In genomic region chr6:77120510-77120909, GRCm38 (mm10) we compare ENCODE assay signal across 17 mouse cellular contexts.
DNase-seq lines count a peak whose midpoint lies in the region; ATAC-seq lines count a peak whose summit lies in the region.
"Had no signal": no experiment of that assay in that cellular context is flagged by ENCODE, and none has a peak within 500 bp of the region (broad histone marks: within the 10 kb centered on the region; RNA-seq: fewer than 3 reads in every experiment).

No protein-coding gene starts in this region.

- peak; percentile 20; the same call in 1 of the 2 replicates for ATAC-seq in forebrain, embryonic 12.5 days (ENCODE audit: low FRiP score)
- no peak for ATAC-seq in forebrain, embryonic 11.5 days (replicated peaks; ENCODE audit: low FRiP score)
- ATAC-seq: forebrain, embryonic 14.5 days; intestine, embryonic 16.5 days had no signal

- no peak overlapping the region for H3K27ac ChIP-seq in forebrain, embryonic 12.5 days
- H3K27ac ChIP-seq in forebrain, embryonic 11.5 days (ENCODE audit: low read depth, low read length) = no peak overlapping the region
- H3K27ac ChIP-seq: midbrain, embryonic 10.5 days had no signal

- H3K9ac ChIP-seq in forebrain, embryonic 12.5 days = no peak overlapping the region
- no peak overlapping the region for H3K9ac ChIP-seq in forebrain, embryonic 11.5 days (ENCODE audit: low read length)

- no peak for DNase-seq in forebrain, embryonic 11.5 days (ENCODE audit: low spot score)
- peak; percentile 10 for DNase-seq in left cerebral cortex, postnatal 4 days
- DNase-seq in left cerebral cortex, adult 8-10 months (ENCODE audit: low spot score in 2 of 2) = no peak
- peak; percentile 8 to 9 for DNase-seq in cerebellum, postnatal 25 days
- DNase-seq in retina, embryonic 14.5 days (ENCODE audit: low spot score) = peak; percentile 53
- DNase-seq in left cerebral cortex, postnatal 25 days (ENCODE audit: low spot score in 2 of 2) = no peak
- DNase-seq: adrenal gland, postnatal 25 days; B cell, adult 2 months; heart, postnatal 4 days; kidney, postnatal 25 days; layer of hippocampus, adult 9-11 months; lung, adult 18-20 months; lung, postnatal 36 days had no signal

- no peak overlapping the region for H3K4me3 ChIP-seq in forebrain, embryonic 12.5 days (replicated peaks)
- H3K4me3 ChIP-seq in forebrain, embryonic 11.5 days (ENCODE audit: low read depth, low read length) = no peak overlapping the region
- H3K4me3 ChIP-seq: midbrain, embryonic 10.5 days had no signal

- no peak overlapping the region for H3K4me2 ChIP-seq in forebrain, embryonic 12.5 days
- no peak overlapping the region for H3K4me2 ChIP-seq in forebrain, embryonic 11.5 days (ENCODE audit: low read depth, low read length, severe bottlenecking)

- H3K4me1 ChIP-seq in forebrain, embryonic 12.5 days = no peaks in the 10 kb centered on the region; the same call in 1 of the 2 replicates
- H3K4me1 ChIP-seq in forebrain, embryonic 11.5 days (replicated peaks; ENCODE audit: control insufficient read depth, insufficient read depth, low read length) = no peaks in the 10 kb centered on the region

- intact Hi-C loops in left cerebral cortex, postnatal 4 days (cut with DNase I) = no loop called here
- intact Hi-C loops in left cerebral cortex, postnatal 25 days (cut with DNase I) = no loop called here

- H3K36me3 ChIP-seq in forebrain, embryonic 12.5 days (replicated peaks) = no peaks in the 10 kb centered on the region
- no peaks in the 10 kb centered on the region for H3K36me3 ChIP-seq in forebrain, embryonic 11.5 days (ENCODE audit: control insufficient read depth, insufficient read depth, low read length)
- H3K36me3 ChIP-seq: midbrain, embryonic 10.5 days had no signal

- no peaks in the 10 kb centered on the region for H3K27me3 ChIP-seq in forebrain, embryonic 12.5 days
- no peaks in the 10 kb centered on the region for H3K27me3 ChIP-seq in forebrain, embryonic 11.5 days (ENCODE audit: control insufficient read depth, insufficient read depth, low read length)

- WGBS in forebrain, embryonic 12.5 days = 53% methylated on average over 5 of the region's 5 CpGs
- 46% methylated on average over 5 of the region's 5 CpGs for WGBS in forebrain, embryonic 11.5 days

- no peaks in the 10 kb centered on the region for H3K9me3 ChIP-seq in forebrain, embryonic 12.5 days
- H3K9me3 ChIP-seq in forebrain, embryonic 11.5 days (ENCODE audit: control insufficient read depth, low read length) = no peaks in the 10 kb centered on the region
- H3K9me3 ChIP-seq: midbrain, embryonic 10.5 days had no signal

Comparison
In these comparisons a context has a peak if more than half of its experiments do, and no peak if none do; other contexts are left out.
1. DNase-seq: peak in left cerebral cortex, postnatal 4 days (single experiment), cerebellum, postnatal 25 days (2 of 2) and retina, embryonic 14.5 days (single experiment); none in forebrain, embryonic 11.5 days (single experiment), left cerebral cortex, adult 8-10 months (0 of 2) and left cerebral cortex, postnatal 25 days (0 of 2).